ENCODE assay signal across 19 mouse cellular contexts in genomic region chr15:100202431-100203015, GRCm38 (mm10). TPM values are rescaled to one million over a fixed set of nuclear protein-coding genes. Genes with fewer than 3 reads are reported as not detected.
DNase-seq lines count a peak whose midpoint lies in the region; ATAC-seq and TF ChIP-seq lines count a peak whose summit lies in the region.
"Had no signal": no experiment of that assay in that cellular context is flagged by ENCODE, and none has a peak within 500 bp of the region (broad histone marks: within the 10 kb centered on the region; RNA-seq: fewer than 3 reads in every experiment).

No protein-coding gene starts in this region.

- H3K4me3 ChIP-seq in forebrain, embryonic 13.5 days, result no peak overlapping the region
- H3K4me3 ChIP-seq in forebrain, embryonic 12.5 days (replicated peaks), result no peak overlapping the region
- H3K4me3 ChIP-seq in heart, embryonic 12.5 days, result no peak overlapping the region
- no peak overlapping the region for H3K4me3 ChIP-seq in left cerebral cortex, adult 2 months
- no peak overlapping the region for H3K4me3 ChIP-seq in cortical plate, adult 2 months (ENCODE audit: insufficient read depth, low read length)
- H3K4me3 ChIP-seq in kidney, embryonic 14.5 days (ENCODE audit: low read length), result no peak overlapping the region
- H3K4me3 ChIP-seq: embryonic facial prominence, embryonic 10.5 days; hindbrain, embryonic 13.5 days; liver, embryonic 13.5 days had no signal

- no peak for DNase-seq in heart, postnatal 4 days
- no peak for DNase-seq in left cerebral cortex, adult 2 months (ENCODE audit: extremely low spot score in 1 of 2, low spot score in 2 of 2)
- no peak for DNase-seq in left cerebral cortex, adult 11 months (ENCODE audit: low spot score)
- DNase-seq: adrenal gland, postnatal 10 days; cerebellum, adult 9-11 months; kidney, adult 11 months; kidney, postnatal 4 days; liver, embryonic 13.5 days; lung, adult 2 months; lung, postnatal 14 days; spleen, adult 18-20 months had no signal

- no peaks in the 10 kb centered on the region for H3K9me3 ChIP-seq in forebrain, embryonic 13.5 days (replicated peaks)
- H3K9me3 ChIP-seq in forebrain, embryonic 12.5 days, result no peaks in the 10 kb centered on the region
- H3K9me3 ChIP-seq in heart, embryonic 12.5 days (replicated peaks), result no peaks in the 10 kb centered on the region
- no peaks in the 10 kb centered on the region for H3K9me3 ChIP-seq in kidney, embryonic 14.5 days (ENCODE audit: control insufficient read depth, low read length)
- H3K9me3 ChIP-seq: embryonic facial prominence, embryonic 10.5 days; hindbrain, embryonic 13.5 days; liver, embryonic 13.5 days had no signal

- H3K27ac ChIP-seq in forebrain, embryonic 13.5 days, result no peak overlapping the region
- H3K27ac ChIP-seq in forebrain, embryonic 12.5 days, result no peak overlapping the region
- peak overlapping the region; percentile 89 for H3K27ac ChIP-seq in heart, embryonic 12.5 days (ENCODE audit: poor library complexity, severe bottlenecking)
- peak overlapping the region; percentile 86 for H3K27ac ChIP-seq in left cerebral cortex, adult 2 months
- H3K27ac ChIP-seq in cortical plate, adult 2 months (ENCODE audit: insufficient read depth, low read length), result peak overlapping the region; percentile 94
- no peak overlapping the region for H3K27ac ChIP-seq in kidney, embryonic 14.5 days (ENCODE audit: low read depth, low read length)
- H3K27ac ChIP-seq: embryonic facial prominence, embryonic 10.5 days; hindbrain, embryonic 13.5 days; liver, embryonic 13.5 days had no signal

- WGBS in forebrain, embryonic 13.5 days, result 94% methylated on average over 4 of the region's 4 CpGs
- WGBS in forebrain, embryonic 12.5 days, result 91% methylated on average over 4 of the region's 4 CpGs
- WGBS in heart, embryonic 12.5 days, result 54% methylated on average over 4 of the region's 4 CpGs
- 93% methylated on average over 4 of the region's 4 CpGs for WGBS in kidney, embryonic 14.5 days

- peak overlapping the region; percentile 18; the same call in 1 of the 2 replicates for H3K9ac ChIP-seq in forebrain, embryonic 13.5 days
- H3K9ac ChIP-seq in forebrain, embryonic 12.5 days, result no peak overlapping the region
- peak overlapping the region; percentile 43; the same call in 1 of the 2 replicates for H3K9ac ChIP-seq in heart, embryonic 12.5 days
- H3K9ac ChIP-seq in kidney, embryonic 14.5 days (ENCODE audit: low read depth, low read length), result no peak overlapping the region
- H3K9ac ChIP-seq: hindbrain, embryonic 13.5 days; liver, embryonic 13.5 days had no signal

- no peak overlapping the region for H3K4me2 ChIP-seq in forebrain, embryonic 13.5 days
- no peak overlapping the region for H3K4me2 ChIP-seq in forebrain, embryonic 12.5 days
- H3K4me2 ChIP-seq in heart, embryonic 12.5 days, result peak overlapping the region; percentile 37
- H3K4me2 ChIP-seq in kidney, embryonic 14.5 days (replicated peaks; ENCODE audit: low read depth, low read length), result no peak overlapping the region
- H3K4me2 ChIP-seq: hindbrain, embryonic 13.5 days; liver, embryonic 13.5 days; midbrain, embryonic 11.5 days had no signal

- ATAC-seq in forebrain, embryonic 13.5 days, result no peak
- ATAC-seq in forebrain, embryonic 12.5 days (ENCODE audit: low FRiP score), result no peak
- ATAC-seq in heart, embryonic 12.5 days (ENCODE audit: insufficient number of reproducible peaks, low FRiP score), result no peak
- no peak for ATAC-seq in kidney, embryonic 14.5 days (ENCODE audit: low FRiP score, low TSS enrichment)

- intact Hi-C loops in left cerebral cortex, adult 2 months (cut with DNase I), result no loop called here

- no peaks in the 10 kb centered on the region for H3K4me1 ChIP-seq in forebrain, embryonic 13.5 days
- no peaks in the 10 kb centered on the region for H3K4me1 ChIP-seq in forebrain, embryonic 12.5 days
- peaks cover 52% of the 10 kb centered on the region for H3K4me1 ChIP-seq in heart, embryonic 12.5 days (replicated peaks)
- peaks cover 33% of the 10 kb centered on the region for H3K4me1 ChIP-seq in cortical plate, adult 2 months (ENCODE audit: control insufficient read depth, insufficient read depth, low read length)
- no peaks in the 10 kb centered on the region for H3K4me1 ChIP-seq in kidney, embryonic 14.5 days (ENCODE audit: control insufficient read depth, insufficient read depth, low read length)
- H3K4me1 ChIP-seq: embryonic facial prominence, embryonic 10.5 days; hindbrain, embryonic 13.5 days; liver, embryonic 13.5 days had no signal

- no peak for TF ChIP-seq POLR2A in cortical plate, adult 2 months (IDR thresholded peaks at IDR 0.05; ENCODE audit: extremely low read depth, insufficient read depth, low read length)

- no peak for TF ChIP-seq CTCF in left cerebral cortex, adult 2 months (IDR thresholded peaks at IDR 0.05)
- no peak for TF ChIP-seq CTCF in cortical plate, adult 2 months (IDR thresholded peaks at IDR 0.05; ENCODE audit: extremely low read depth, insufficient read depth, low read length)

- peaks cover 95% of the 10 kb centered on the region for H3K36me3 ChIP-seq in forebrain, embryonic 13.5 days (ENCODE audit: poor library complexity, severe bottlenecking)
- H3K36me3 ChIP-seq in forebrain, embryonic 12.5 days (replicated peaks), result peaks cover 88% of the 10 kb centered on the region
- peaks cover 74% of the 10 kb centered on the region for H3K36me3 ChIP-seq in heart, embryonic 12.5 days
- peaks cover 72% of the 10 kb centered on the region for H3K36me3 ChIP-seq in kidney, embryonic 14.5 days (ENCODE audit: control insufficient read depth, insufficient read depth, low read length)

- H3K27me3 ChIP-seq in forebrain, embryonic 13.5 days, result no peaks in the 10 kb centered on the region
- H3K27me3 ChIP-seq in forebrain, embryonic 12.5 days, result no peaks in the 10 kb centered on the region
- no peaks in the 10 kb centered on the region for H3K27me3 ChIP-seq in heart, embryonic 12.5 days (replicated peaks)
- H3K27me3 ChIP-seq in kidney, embryonic 14.5 days (ENCODE audit: control insufficient read depth, insufficient read depth, low read length), result no peaks in the 10 kb centered on the region
- H3K27me3 ChIP-seq: hindbrain, embryonic 13.5 days; liver, embryonic 13.5 days had no signal

RNA-seq across cellular contexts. Expression of gene Atf1, which starts 25.1 kb away (rescaled TPM):
- 25.8 and 27.8 TPM in 2 replicates for polyA plus RNA-seq in forebrain, embryonic 13.5 days (2015; fragmentation: Nextera tagmentation; extraction: Ambion mirVana)
- 34.3 TPM in 2 replicates for polyA plus RNA-seq in forebrain, embryonic 12.5 days (2016; fragmentation: Nextera tagmentation; extraction: Ambion mirVana)
- 35.8 and 38.1 TPM in 2 replicates for polyA plus RNA-seq in heart, embryonic 12.5 days (2016; fragmentation: Nextera tagmentation; extraction: Ambion mirVana)
- total RNA-seq in heart, postnatal 4 days (2021), result 10 to 100 TPM; 54.8 to 57.7 TPM
- 10 to 100 TPM; 19.9 to 27.8 TPM for total RNA-seq in left cerebral cortex, adult 2 months (2021)
- 13.4 and 14.3 TPM in 2 replicates for polyA plus RNA-seq in cortical plate, adult 2 months (2012; rRNA removed)
- polyA plus RNA-seq in kidney, embryonic 14.5 days (2014; fragmentation: Nextera tagmentation; extraction: Ambion mirVana), result 48.4 and 57.8 TPM in 2 replicates

Comparison
In these comparisons a context has a peak if more than half of its experiments do, and no peak if none do; other contexts are left out.
1. H3K9ac ChIP-seq: peak in forebrain, embryonic 13.5 days (single experiment) and heart, embryonic 12.5 days (single experiment); none in forebrain, embryonic 12.5 days (single experiment) and kidney, embryonic 14.5 days (single experiment).
2. H3K27ac ChIP-seq: peak in heart, embryonic 12.5 days (single experiment), left cerebral cortex, adult 2 months (single experiment) and cortical plate, adult 2 months (single experiment); none in forebrain, embryonic 13.5 days (single experiment), forebrain, embryonic 12.5 days (single experiment) and kidney, embryonic 14.5 days (single experiment).